27 mouse cellular contexts compared by ENCODE assay signal in the genomic region with DNA sequence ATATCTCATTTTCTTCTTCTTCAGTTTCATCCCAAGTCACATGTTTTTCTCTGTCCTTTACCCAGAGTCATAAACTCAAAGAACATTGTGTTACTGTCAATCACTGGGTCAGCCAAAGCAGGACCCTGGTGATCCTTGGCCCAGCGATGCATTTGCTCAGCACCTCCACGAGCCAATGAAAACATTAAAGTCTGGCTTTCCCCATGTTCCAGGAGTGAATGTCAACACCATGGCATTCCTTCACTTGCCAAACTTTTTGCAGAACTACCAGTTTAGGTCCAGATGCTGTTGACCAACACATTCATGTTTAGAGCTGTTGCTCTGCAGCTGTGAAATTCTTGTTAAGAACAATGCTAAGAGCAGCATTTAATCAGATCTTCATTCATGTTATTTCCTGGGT.
DNase-seq lines count a peak whose midpoint lies in the region; ATAC-seq and TF ChIP-seq lines count a peak whose summit lies in the region.
"Had no signal": no experiment of that assay in that cellular context is flagged by ENCODE, and none has a peak within 500 bp of the region (broad histone marks: within the 10 kb centered on the region; RNA-seq: fewer than 3 reads in every experiment).

No protein-coding gene starts in this region.

- H3K27me3 ChIP-seq in liver, adult 2 months (ENCODE audit: control insufficient read depth, insufficient read depth, low read length) = no peaks in the 10 kb centered on the region
- H3K27me3 ChIP-seq in liver, embryonic 12.5 days (replicated peaks) = no peaks in the 10 kb centered on the region
- peaks cover 20% of the 10 kb centered on the region for H3K27me3 ChIP-seq in hindbrain, embryonic 13.5 days
- H3K27me3 ChIP-seq: CH12.LX; embryonic facial prominence, embryonic 12.5 days had no signal

- WGBS in liver, adult 2 months = 32% methylated on average over 2 of the region's 2 CpGs
- 63% methylated on average over 2 of the region's 2 CpGs for WGBS in liver, embryonic 12.5 days (ENCODE audit: insufficient replicate concordance)
- 37% methylated on average over 2 of the region's 2 CpGs for WGBS in hindbrain, embryonic 13.5 days

- no peak for ATAC-seq in liver, embryonic 12.5 days
- ATAC-seq in hindbrain, embryonic 13.5 days (ENCODE audit: low FRiP score) = no peak
- ATAC-seq: CD4-positive, CD25-positive, alpha-beta regulatory T cell, adult 4 months; forebrain, embryonic 14.5 days; forebrain, embryonic 16.5 days had no signal

- H3K4me3 ChIP-seq in liver, adult 2 months (ENCODE audit: insufficient read depth, low read depth, low read length) = no peak overlapping the region
- H3K4me3 ChIP-seq in liver, embryonic 12.5 days = no peak overlapping the region
- no peak overlapping the region for H3K4me3 ChIP-seq in hindbrain, embryonic 13.5 days
- H3K4me3 ChIP-seq: embryonic facial prominence, embryonic 10.5 days; embryonic facial prominence, embryonic 12.5 days; forebrain, embryonic 10.5 days; forebrain, embryonic 12.5 days had no signal

- H3K79me2 ChIP-seq in liver, adult 2 months (ENCODE audit: control insufficient read depth, insufficient read depth, low read length) = no peaks in the 10 kb centered on the region

- H3K4me1 ChIP-seq in liver, adult 2 months (ENCODE audit: control insufficient read depth, insufficient read depth, low read length) = no peaks in the 10 kb centered on the region; the same call in 1 of the 2 replicates
- H3K4me1 ChIP-seq in liver, embryonic 12.5 days = no peaks in the 10 kb centered on the region
- no peaks in the 10 kb centered on the region for H3K4me1 ChIP-seq in hindbrain, embryonic 13.5 days (replicated peaks)
- H3K4me1 ChIP-seq: embryonic facial prominence, embryonic 12.5 days had no signal

- TF ChIP-seq POLR2A in liver, adult 2 months (IDR thresholded peaks at IDR 0.05; ENCODE audit: extremely low read depth, insufficient read depth, low read length) = no peak

- no peak overlapping the region for H3K27ac ChIP-seq in liver, adult 2 months (replicated peaks; ENCODE audit: insufficient read depth, low read depth, low read length)
- H3K27ac ChIP-seq in liver, embryonic 12.5 days = no peak overlapping the region
- no peak overlapping the region for H3K27ac ChIP-seq in hindbrain, embryonic 13.5 days
- H3K27ac ChIP-seq: embryonic facial prominence, embryonic 10.5 days; embryonic facial prominence, embryonic 12.5 days; forebrain, embryonic 10.5 days; forebrain, embryonic 12.5 days had no signal

- no peak overlapping the region for H3K4me2 ChIP-seq in liver, embryonic 12.5 days
- H3K4me2 ChIP-seq in hindbrain, embryonic 13.5 days = no peak overlapping the region
- H3K4me2 ChIP-seq: embryonic facial prominence, embryonic 12.5 days; forebrain, embryonic 12.5 days had no signal

- H3K9ac ChIP-seq in liver, adult 2 months (ENCODE audit: low read depth, low read length) = no peak overlapping the region
- no peak overlapping the region for H3K9ac ChIP-seq in liver, embryonic 12.5 days
- H3K9ac ChIP-seq in hindbrain, embryonic 13.5 days = no peak overlapping the region
- H3K9ac ChIP-seq: embryonic facial prominence, embryonic 12.5 days; forebrain, embryonic 12.5 days had no signal

- DNase-seq in liver, adult 2 months (ENCODE audit: extremely low read depth, low read depth, low spot score) = peak; percentile 96
- DNase-seq in NIH3T3 (ENCODE audit: low read depth) = peak; percentile 41
- DNase-seq in fibroblast of lung, adult 2 months (ENCODE audit: low read depth) = peak; percentile 18
- DNase-seq in embryo, embryonic 9.5 days (ENCODE audit: extremely low spot score) = no peak
- no peak for DNase-seq in adrenal gland, adult (ENCODE audit: inconsistent age in 2 of 2, low spot score in 1 of 2)
- DNase-seq: adrenal gland, adult 2 months; adrenal gland, postnatal 10 days; adrenal gland, postnatal 25 days; B cell, adult 2 months; cerebellum, adult 11 months; cerebellum, adult 18-20 months; cerebellum, adult 8-10 months; cerebellum, adult 9-11 months; cerebellum, postnatal 14 days; cerebellum, postnatal 36 days; embryo, embryonic 11 days had no signal

- no peak for TF ChIP-seq CTCF in liver, adult 2 months (IDR thresholded peaks at IDR 0.05; ENCODE audit: low read depth, low read length)

- no peaks in the 10 kb centered on the region for H3K36me3 ChIP-seq in liver, adult 2 months (ENCODE audit: control insufficient read depth, insufficient read depth, low read length)
- no peaks in the 10 kb centered on the region for H3K36me3 ChIP-seq in liver, embryonic 12.5 days
- H3K36me3 ChIP-seq in hindbrain, embryonic 13.5 days = no peaks in the 10 kb centered on the region
- H3K36me3 ChIP-seq: embryonic facial prominence, embryonic 10.5 days; embryonic facial prominence, embryonic 12.5 days; forebrain, embryonic 10.5 days; forebrain, embryonic 12.5 days; G1E had no signal

- no peaks in the 10 kb centered on the region for H3K9me3 ChIP-seq in liver, embryonic 12.5 days (replicated peaks)
- no peaks in the 10 kb centered on the region for H3K9me3 ChIP-seq in hindbrain, embryonic 13.5 days
- H3K9me3 ChIP-seq: embryonic facial prominence, embryonic 10.5 days; embryonic facial prominence, embryonic 12.5 days; forebrain, embryonic 10.5 days; forebrain, embryonic 12.5 days had no signal

Comparison
In these comparisons a context has a peak if more than half of its experiments do, and no peak if none do; other contexts are left out.
1. DNase-seq: peak in liver, adult 2 months (single experiment), NIH3T3 (single experiment) and fibroblast of lung, adult 2 months (single experiment); none in embryo, embryonic 9.5 days (single experiment) and adrenal gland, adult (0 of 2).